In genomic region chr9:51273581-51274154, GRCm38 (mm10) we compare ENCODE assay signal across 18 mouse cellular contexts. TPM values are rescaled to one million over a fixed set of nuclear protein-coding genes. Genes with fewer than 3 reads are reported as not detected.
DNase-seq lines count a peak whose midpoint lies in the region; ATAC-seq and TF ChIP-seq lines count a peak whose summit lies in the region.
"Had no signal": no experiment of that assay in that cellular context is flagged by ENCODE, and none has a peak within 500 bp of the region (broad histone marks: within the 10 kb centered on the region; RNA-seq: fewer than 3 reads in every experiment).

No protein-coding gene starts in this region.

- H3K27ac ChIP-seq in gastrocnemius, adult 2 months: no peak overlapping the region
- H3K27ac ChIP-seq in MEL (ENCODE audit: control insufficient read depth, low read depth, low read length): no peak overlapping the region
- H3K27ac ChIP-seq in midbrain, embryonic 16.5 days (ENCODE audit: low read length): no peak overlapping the region
- H3K27ac ChIP-seq: forebrain, embryonic 15.5 days; heart, embryonic 13.5 days; kidney, postnatal 0 days; layer of hippocampus, adult 2 months; limb, embryonic 13.5 days had no signal

- intact Hi-C loops in gastrocnemius, adult 2 months (cut with DNase I): no loop called here
- intact Hi-C loops in gastrocnemius, postnatal 14 days (cut with DNase I; ENCODE audit: low total_unique reads): no loop called here

- TF ChIP-seq RAD21 in MEL (IDR thresholded peaks at IDR 0.05; ENCODE audit: low read depth, low read length): no peak

- 0 out of 4 replicates have a peak, but pooled peaks cover 0 to 4% of the 10 kb centered on the region in 2 experiments for H3K4me1 ChIP-seq in MEL (ENCODE audit: control insufficient read depth in 1 of 2, insufficient read depth in 2 of 2, low read length in 2 of 2)
- H3K4me1 ChIP-seq in midbrain, embryonic 16.5 days (ENCODE audit: control insufficient read depth, insufficient read depth, low read length): peaks cover 10% of the 10 kb centered on the region; the same call in 1 of the 2 replicates

- no peak for TF ChIP-seq CTCF in gastrocnemius, adult 2 months (IDR thresholded peaks at IDR 0.05)
- no peak for TF ChIP-seq CTCF in MEL (IDR thresholded peaks at IDR 0.05 in 2 of 3, conservative IDR thresholded peaks at IDR 0.05 in 1 of 3; ENCODE audit: control insufficient read depth in 1 of 3, insufficient read depth in 1 of 3, low read depth in 2 of 3, low read length in 3 of 3, poor library complexity in 1 of 3, severe bottlenecking in 1 of 3)

- ATAC-seq in midbrain, embryonic 16.5 days: no peak
- ATAC-seq: forebrain, embryonic 15.5 days; intestine, embryonic 16.5 days had no signal

- H3K4me3 ChIP-seq in gastrocnemius, adult 2 months: no peak overlapping the region
- no peak overlapping the region for H3K4me3 ChIP-seq in MEL (ENCODE audit: control insufficient read depth in 1 of 2, insufficient read depth in 1 of 2, low read depth in 2 of 2, low read length in 2 of 2)
- no peak overlapping the region for H3K4me3 ChIP-seq in midbrain, embryonic 16.5 days (ENCODE audit: low read depth, low read length)
- H3K4me3 ChIP-seq: forebrain, embryonic 15.5 days; heart, embryonic 13.5 days; layer of hippocampus, adult 2 months; limb, embryonic 13.5 days had no signal

- H3K36me3 ChIP-seq in MEL (ENCODE audit: control insufficient read depth in 1 of 2, insufficient read depth in 2 of 2, low read length in 2 of 2): no peaks in the 10 kb centered on the region; a peak in 1 of 4 replicates
- no peaks in the 10 kb centered on the region for H3K36me3 ChIP-seq in midbrain, embryonic 16.5 days (ENCODE audit: control insufficient read depth, insufficient read depth, low read length)
- H3K36me3 ChIP-seq: forebrain, embryonic 15.5 days; limb, embryonic 13.5 days had no signal

- no peaks in the 10 kb centered on the region for H3K79me2 ChIP-seq in MEL (ENCODE audit: control insufficient read depth, insufficient read depth, low read length, poor library complexity)

- 69% methylated on average over 9 of the region's 9 CpGs for WGBS in midbrain, embryonic 16.5 days

- H3K9me3 ChIP-seq in MEL (replicated peaks; ENCODE audit: insufficient read depth, low read length): no peaks in the 10 kb centered on the region
- no peaks in the 10 kb centered on the region for H3K9me3 ChIP-seq in midbrain, embryonic 16.5 days (replicated peaks; ENCODE audit: control insufficient read depth, low read length, poor library complexity, severe bottlenecking)
- H3K9me3 ChIP-seq: forebrain, embryonic 15.5 days; heart, embryonic 13.5 days; limb, embryonic 13.5 days had no signal

- no peak overlapping the region for H3K9ac ChIP-seq in MEL (ENCODE audit: control insufficient read depth, low read depth, low read length, poor library complexity, severe bottlenecking)
- H3K9ac ChIP-seq in midbrain, embryonic 16.5 days (ENCODE audit: low read depth, low read length): no peak overlapping the region
- H3K9ac ChIP-seq: forebrain, embryonic 15.5 days; heart, embryonic 13.5 days; limb, embryonic 13.5 days had no signal

- no peak for TF ChIP-seq POLR2A in MEL (IDR thresholded peaks at IDR 0.05; ENCODE audit: control insufficient read depth in 1 of 2, insufficient read depth in 1 of 2, low read depth in 1 of 2, low read length in 2 of 2, poor library complexity in 1 of 2)

- H3K27me3 ChIP-seq in MEL (ENCODE audit: control insufficient read depth in 1 of 2, insufficient read depth in 2 of 2, low read length in 2 of 2): peaks cover 15 to 21% of the 10 kb centered on the region in 2 experiments
- peaks cover 12% of the 10 kb centered on the region for H3K27me3 ChIP-seq in midbrain, embryonic 16.5 days (ENCODE audit: control insufficient read depth, insufficient read depth, low read depth, low read length)
- H3K27me3 ChIP-seq: forebrain, embryonic 15.5 days; heart, embryonic 13.5 days had no signal

- DNase-seq in gastrocnemius, adult 2 months: peak; percentile 21
- DNase-seq in gastrocnemius, postnatal 14 days: no peak
- DNase-seq in MEL (ENCODE audit: low read depth, low spot score): peak; percentile 43
- peak; percentile 8 for DNase-seq in brain, adult 2 months (ENCODE audit: low read depth, low spot score)
- DNase-seq in skeletal muscle tissue, adult 2 months (ENCODE audit: low read depth, low spot score): peak; percentile 13
- DNase-seq in cerebellum, adult 11 months: no peak
- DNase-seq: cerebellum, adult 8-10 months; lung, adult 2 months; midbrain, embryonic 14.5 days had no signal

- no peak for TF ChIP-seq EP300 in MEL (IDR thresholded peaks at IDR 0.05; ENCODE audit: low read depth in 1 of 2, low read length in 2 of 2)

- no peak overlapping the region for H3K4me2 ChIP-seq in midbrain, embryonic 16.5 days (ENCODE audit: low read length)
- H3K4me2 ChIP-seq: forebrain, embryonic 15.5 days; heart, embryonic 13.5 days; limb, embryonic 13.5 days had no signal

TF ChIP-seq in MEL, 35 proteins besides CTCF, POLR2A, EP300 and RAD21:
- TF ChIP-seq MYC (IDR thresholded peaks at IDR 0.05; ENCODE audit: low read depth, low read length): no peak
- no peak for TF ChIP-seq ZKSCAN1 (IDR thresholded peaks at IDR 0.05; ENCODE audit: low read depth, low read length)
- no peak for TF ChIP-seq E2F4 (IDR thresholded peaks at IDR 0.05; ENCODE audit: borderline replicate concordance, low read depth, low read length)
- no peak for TF ChIP-seq CHD1 (IDR thresholded peaks at IDR 0.05; ENCODE audit: low read depth, low read length)
- TF ChIP-seq MYB (IDR thresholded peaks at IDR 0.05; ENCODE audit: low read depth, low read length): no peak
- TF ChIP-seq MXI1 (IDR thresholded peaks at IDR 0.05; ENCODE audit: low read depth, low read length): no peak
- TF ChIP-seq ZC3H11A (IDR thresholded peaks at IDR 0.05; ENCODE audit: low read depth, low read length): no peak
- TF ChIP-seq BHLHE40 (IDR thresholded peaks at IDR 0.05; ENCODE audit: borderline replicate concordance, low read depth, low read length): no peak
- TF ChIP-seq POLR2AphosphoS2 (IDR thresholded peaks at IDR 0.05; ENCODE audit: low read length): no peak
- TF ChIP-seq POLR2AphosphoS5 (IDR thresholded peaks at IDR 0.05; ENCODE audit: borderline replicate concordance, low read depth, low read length): no peak
- no peak for TF ChIP-seq TBP (IDR thresholded peaks at IDR 0.05; ENCODE audit: low read depth, low read length)

RNA-seq across cellular contexts. Expression of gene Colca2, which starts 4.7 kb away (rescaled TPM):
- total RNA-seq in gastrocnemius, adult 2 months (2021): under 1 TPM; 0.26 to 0.31 TPM
- under 1 TPM; 0.47 to 0.59 TPM for total RNA-seq in gastrocnemius, postnatal 14 days (2021)
- total RNA-seq in MEL (2012; rRNA removed): not detected in 2 replicates
- not detected for polyA plus RNA-seq in MEL (2012; ENCODE audit: insufficient read depth in 1 of 2, insufficient read length in 2 of 2, low read depth in 1 of 2, low replicate concordance in 2 of 2, missing spikeins in 1 of 2)
- 0.38 and 0.55 TPM in 2 replicates for polyA plus RNA-seq in midbrain, embryonic 16.5 days (2015; fragmentation: Nextera tagmentation; extraction: Ambion mirVana)

RNA-seq across cellular contexts. Expression of gene 1810046K07Rik, which starts 55.0 kb away (rescaled TPM):
- not detected for total RNA-seq in gastrocnemius, adult 2 months (2021)
- not detected for total RNA-seq in gastrocnemius, postnatal 14 days (2021)
- total RNA-seq in MEL (2012; rRNA removed): not detected in 2 replicates
- not detected for polyA plus RNA-seq in MEL (2012; ENCODE audit: insufficient read depth in 1 of 2, insufficient read length in 2 of 2, low read depth in 1 of 2, low replicate concordance in 2 of 2, missing spikeins in 1 of 2)
- not detected in 2 replicates for polyA plus RNA-seq in midbrain, embryonic 16.5 days (2015; fragmentation: Nextera tagmentation; extraction: Ambion mirVana)
- total RNA-seq: gastrocnemius, adult 8-10 months; layer of hippocampus, adult 2 months had no signal
- polyA plus RNA-seq: forebrain, embryonic 15.5 days; heart, embryonic 13.5 days; hindbrain, embryonic 11.5 days; intestine, embryonic 16.5 days; kidney, postnatal 0 days; midbrain, embryonic 14.5 days had no signal

Comparison
In these comparisons a context has a peak if more than half of its experiments do, and no peak if none do; other contexts are left out.
1. DNase-seq: peak in gastrocnemius, adult 2 months (single experiment), MEL (single experiment), brain, adult 2 months (single experiment) and skeletal muscle tissue, adult 2 months (single experiment); none in gastrocnemius, postnatal 14 days (single experiment) and cerebellum, adult 11 months (single experiment).